Mouse (Mus musculus) MEL (cell line): Measurements from ENCODE around the gene Celsr2. TPM values are rescaled to one million over a fixed set of nuclear protein-coding genes. Genes with fewer than 3 reads are reported as not detected.

Source experiments
- DNase-seq: peaks from one replicate; pipeline ENCODE4 v3.0.0; 2011; ENCODE audit warnings: low read depth, low spot score
- H3K27ac ChIP-seq: 2 replicates; pipeline ENCODE4 v1.5.1; 2012; ENCODE audit warnings: low read depth, mild to moderate bottlenecking, control low read depth, low read length, moderate library complexity; ENCODE audit not compliant: control insufficient read depth
- H3K27me3 ChIP-seq, 2 experiments: fragments of 150-350 bp in 1 of 2; sonication (generic) in 1 of 2; 2 replicates each; pipeline ENCODE4 v1.6.1; 2012; ENCODE audit warnings: low read length in 2 of 2, mild to moderate bottlenecking in 2 of 2, improper control_type of control experiment in 1 of 2, moderate library complexity in 1 of 2; ENCODE audit not compliant: insufficient read depth in 2 of 2, control insufficient read depth in 1 of 2
- H3K36me3 ChIP-seq, 2 experiments: 2 replicates each; pipeline ENCODE4 v1.6.1; 2012 to 2014; ENCODE audit warnings: low read length in 2 of 2, improper control_type of control experiment in 1 of 2, inconsistent platforms in 1 of 2, mild to moderate bottlenecking in 1 of 2; ENCODE audit not compliant: insufficient read depth in 2 of 2, control insufficient read depth in 1 of 2
- H3K4me1 ChIP-seq, 2 experiments: fragments of 150-350 bp in 1 of 2; sonication (generic) in 1 of 2; 2 replicates each; pipeline ENCODE4 v1.6.1; 2012; ENCODE audit warnings: low read length in 2 of 2, improper control_type of control experiment in 1 of 2, mild to moderate bottlenecking in 1 of 2; ENCODE audit not compliant: insufficient read depth in 2 of 2, control insufficient read depth in 1 of 2
- H3K4me3 ChIP-seq, 2 experiments: fragments of 150-350 bp in 1 of 2; sonication (generic) in 1 of 2; 2 replicates each; pipeline ENCODE4 v1.5.1; 2012; ENCODE audit warnings: low read depth in 2 of 2, low read length in 2 of 2, mild to moderate bottlenecking in 2 of 2, moderate library complexity in 2 of 2, control low read depth in 1 of 2, improper control_type of control experiment in 1 of 2; ENCODE audit not compliant: control insufficient read depth in 1 of 2, insufficient read depth in 1 of 2
- H3K79me2 ChIP-seq: 2 replicates; pipeline ENCODE4 v1.6.1; 2012; ENCODE audit warnings: mild to moderate bottlenecking, low read length, moderate library complexity; ENCODE audit not compliant: control insufficient read depth, poor library complexity, insufficient read depth
- H3K9ac ChIP-seq: 2 replicates; pipeline ENCODE4 v1.6.1; 2012; ENCODE audit warnings: low read depth, mild to moderate bottlenecking, control low read depth, low read length, moderate library complexity; ENCODE audit not compliant: control insufficient read depth, poor library complexity, severe bottlenecking
- H3K9me3 ChIP-seq: fragments of 150-350 bp; sonication (generic); replicated peaks from 2 replicates; pipeline ENCODE4 v1.6.1; 2012; ENCODE audit warnings: mild to moderate bottlenecking, low read length, improper control_type of control experiment, moderate library complexity; ENCODE audit not compliant: insufficient read depth
- CHD1 ChIP-seq: IDR thresholded peaks from 2 replicates; pipeline ENCODE4 v1.6.1; 2012; ENCODE audit warnings: low read depth, mild to moderate bottlenecking, inconsistent platforms, low read length, improper control_type of control experiment
- CHD2 ChIP-seq: IDR thresholded peaks from 2 replicates; pipeline ENCODE4 v1.6.1; 2011; ENCODE audit warnings: low read length, improper control_type of control experiment
- CTCF ChIP-seq, 3 experiments: IDR thresholded peaks in 2 of 3; conservative IDR thresholded peaks in 1 of 3; 2 replicates each; pipeline ENCODE4 v1.5.1; 2011 to 2012; ENCODE audit warnings: low read length in 3 of 3, low read depth in 2 of 3, mild to moderate bottlenecking in 2 of 3, improper control_type of control experiment in 1 of 3, inconsistent platforms in 1 of 3, mixed read lengths in 1 of 3, moderate library complexity in 1 of 3; ENCODE audit not compliant: control insufficient read depth in 1 of 3, insufficient read depth in 1 of 3, poor library complexity in 1 of 3, severe bottlenecking in 1 of 3
- E2F4 ChIP-seq: IDR thresholded peaks from 2 replicates; pipeline ENCODE4 v1.6.1; 2011; ENCODE audit warnings: low read depth, low read length, improper control_type of control experiment, borderline replicate concordance
- ELF1 ChIP-seq: IDR thresholded peaks from 2 replicates; pipeline ENCODE4 v1.6.1; 2014; ENCODE audit warnings: low read depth, mild to moderate bottlenecking, inconsistent platforms, low read length, improper control_type of control experiment, moderate library complexity
- JUND ChIP-seq: IDR thresholded peaks from 2 replicates; pipeline ENCODE4 v1.6.1; 2011; ENCODE audit warnings: low read depth, mild to moderate bottlenecking, improper control_type of control experiment, low read length
- MAFK ChIP-seq: IDR thresholded peaks from 2 replicates; pipeline ENCODE4 v1.6.1; 2011; ENCODE audit warnings: low read depth, mild to moderate bottlenecking, low read length, improper control_type of control experiment, borderline replicate concordance
- MAZ ChIP-seq: IDR thresholded peaks from 2 replicates; pipeline ENCODE4 v1.6.1; 2012; ENCODE audit warnings: low read depth, mild to moderate bottlenecking, inconsistent platforms, low read length, improper control_type of control experiment
- MEF2A ChIP-seq: IDR thresholded peaks from 2 replicates; pipeline ENCODE4 v1.6.1; 2014; ENCODE audit warnings: low read depth, mild to moderate bottlenecking, inconsistent platforms, low read length, improper control_type of control experiment; ENCODE audit not compliant: poor library complexity, insufficient replicate concordance, severe bottlenecking; ENCODE audit errors: extremely low read depth
- MYC ChIP-seq: IDR thresholded peaks from 2 replicates; pipeline ENCODE4 v1.6.1; 2011; ENCODE audit warnings: low read depth, mild to moderate bottlenecking, low read length, improper control_type of control experiment, moderate library complexity
- NRF1 ChIP-seq: IDR thresholded peaks from 2 replicates; pipeline ENCODE4 v1.6.1; 2014; ENCODE audit warnings: low read depth, mild to moderate bottlenecking, inconsistent platforms, low read length, improper control_type of control experiment, moderate library complexity; ENCODE audit not compliant: poor library complexity, insufficient read depth, severe bottlenecking
- POLR2A ChIP-seq, 2 experiments: IDR thresholded peaks; 2 replicates each; pipeline ENCODE4 v1.6.1; 2011 to 2012; ENCODE audit warnings: low read length in 2 of 2, mild to moderate bottlenecking in 2 of 2, control low read depth in 1 of 2, improper control_type of control experiment in 1 of 2, low read depth in 1 of 2, moderate library complexity in 1 of 2; ENCODE audit not compliant: control insufficient read depth in 1 of 2, insufficient read depth in 1 of 2, poor library complexity in 1 of 2
- POLR2AphosphoS2 ChIP-seq: IDR thresholded peaks from 2 replicates; pipeline ENCODE4 v1.6.1; 2011; ENCODE audit warnings: low read length, improper control_type of control experiment
- SIN3A ChIP-seq: IDR thresholded peaks from 2 replicates; pipeline ENCODE4 v1.6.1; 2012; ENCODE audit warnings: low read length, improper control_type of control experiment, inconsistent platforms
- SMC3 ChIP-seq: IDR thresholded peaks from 2 replicates; pipeline ENCODE4 v1.6.1; 2011; ENCODE audit warnings: low read depth, low read length, improper control_type of control experiment
- TAL1 ChIP-seq: IDR thresholded peaks from 2 replicates; pipeline ENCODE4 v1.6.1; 2012; ENCODE audit warnings: mild to moderate bottlenecking, inconsistent platforms, low read length, moderate library complexity, mixed read lengths
- TBP ChIP-seq: IDR thresholded peaks from 2 replicates; pipeline ENCODE4 v1.8.0; 2011; ENCODE audit warnings: low read depth, low read length, improper control_type of control experiment
- UBTF ChIP-seq: IDR thresholded peaks from 2 replicates; pipeline ENCODE4 v1.6.1; 2012; ENCODE audit warnings: low read depth, mild to moderate bottlenecking, inconsistent platforms, low read length, improper control_type of control experiment, moderate library complexity, borderline replicate concordance; ENCODE audit not compliant: insufficient read depth
- USF1 ChIP-seq: IDR thresholded peaks from 2 replicates; pipeline ENCODE4 v1.6.1; 2014; ENCODE audit warnings: low read depth, mild to moderate bottlenecking, inconsistent platforms, low read length, improper control_type of control experiment, moderate library complexity
- USF2 ChIP-seq, 2 experiments: IDR thresholded peaks; 2 replicates each; pipeline ENCODE4 v1.6.1; 2011 to 2012; ENCODE audit warnings: improper control_type of control experiment in 2 of 2, low read length in 2 of 2, borderline replicate concordance in 1 of 2, inconsistent platforms in 1 of 2, low read depth in 1 of 2, mild to moderate bottlenecking in 1 of 2; ENCODE audit not compliant: insufficient read depth in 1 of 2
- ZC3H11A ChIP-seq: IDR thresholded peaks from 2 replicates; pipeline ENCODE4 v1.6.1; 2012; ENCODE audit warnings: low read depth, mild to moderate bottlenecking, inconsistent platforms, low read length, improper control_type of control experiment
- ZKSCAN1 ChIP-seq: IDR thresholded peaks from 2 replicates; pipeline ENCODE4 v1.6.1; 2012; ENCODE audit warnings: low read depth, mild to moderate bottlenecking, inconsistent platforms, low read length, improper control_type of control experiment, moderate library complexity
- ZNF384 ChIP-seq: IDR thresholded peaks from 2 replicates; pipeline ENCODE4 v1.6.1; 2012; ENCODE audit warnings: low read depth, mild to moderate bottlenecking, inconsistent platforms, low read length, improper control_type of control experiment
- polyA plus RNA-seq, 2 experiments: library from polyadenylated mRNA; stranded (reverse) in 1 of 2; unstranded in 1 of 2; fragments of >175 nt in 1 of 2; fragments of >200 nt in 1 of 2; gene quantifications; 2 replicates each; pipeline versions ENCODE4 v1.2.1 to v1.2.4; 2012; ENCODE audit warnings: low replicate concordance in 2 of 2, low read depth in 1 of 2; ENCODE audit not compliant: insufficient read length in 2 of 2, insufficient read depth in 1 of 2, missing spikeins in 1 of 2
- total RNA-seq: library from RNA; depleted of rRNA; stranded (reverse); fragments of 300-350 nt; gene quantifications from 2 replicates; pipeline ENCODE4 v1.2.3, GENCODE M21; 2012

Gene Celsr2
- total and polyA plus RNA-seq, 3 experiments = 0.04 TPM; not detected in 2

- Histone ChIP-seq H3K4me1 (no peaks in the 10 kb centered on the region), H3K9ac (no peak overlapping the region), H3K79me2 (no peaks in the 10 kb centered on the region), H3K9me3 (no peaks in the 10 kb centered on the region), H3K27ac (no peak overlapping the region), H3K4me3 (no peak overlapping the region), H3K36me3 (no peaks in the 10 kb centered on the region), H3K27me3 (peaks cover 3 to 4% of the 10 kb centered on the region in 2 experiments)
- TF ChIP-seq MAFK (no peak), USF1 (no peak), POLR2A (IDR thresholded peaks at IDR 0.05; ENCODE audit: control insufficient read depth in 1 of 2, insufficient read depth in 1 of 2, low read depth in 1 of 2, low read length in 2 of 2, poor library complexity in 1 of 2) (no peak)
- no peak for DNase-seq
These were observed 475 bp upstream of the Celsr2 start for GRCm38 (mm10) chr3:108415831-108416223.

GRCm38 (mm10) chr3:108413634-108414360 is 1.6 kb downstream of the Celsr2 start:
- Histone ChIP-seq H3K4me3 (no peak overlapping the region), H3K9ac (no peak overlapping the region), H3K4me1 (no peaks in the 10 kb centered on the region), H3K79me2 (no peaks in the 10 kb centered on the region), H3K27ac (no peak overlapping the region), H3K36me3 (no peaks in the 10 kb centered on the region), H3K27me3 (peaks cover 3 to 4% of the 10 kb centered on the region in 2 experiments), H3K9me3 (no peaks in the 10 kb centered on the region)
- DNase-seq = no peak
- no peak for TF ChIP-seq TBP
- TF ChIP-seq MYC = no peak
- TF ChIP-seq MAZ = no peak
- no peak for TF ChIP-seq TAL1
- no peak for TF ChIP-seq ELF1
- TF ChIP-seq MAFK = no peak
- no peak for TF ChIP-seq CTCF (IDR thresholded peaks at IDR 0.05 in 2 of 3, conservative IDR thresholded peaks at IDR 0.05 in 1 of 3; ENCODE audit: control insufficient read depth in 1 of 3, insufficient read depth in 1 of 3, low read depth in 2 of 3, low read length in 3 of 3, poor library complexity in 1 of 3, severe bottlenecking in 1 of 3)
- no peak for TF ChIP-seq CHD1

- TF ChIP-seq ZKSCAN1 = no peak
- no peak for TF ChIP-seq ZNF384
- no peak for TF ChIP-seq E2F4
- TF ChIP-seq TBP = no peak
- TF ChIP-seq USF1 = no peak
- TF ChIP-seq MEF2A = no peak
- no peak for TF ChIP-seq UBTF
- TF ChIP-seq ZC3H11A = no peak
- no peak for TF ChIP-seq SMC3
- no peak for TF ChIP-seq SIN3A
- no peak for TF ChIP-seq POLR2AphosphoS2
- no peak for TF ChIP-seq NRF1
- TF ChIP-seq POLR2A (IDR thresholded peaks at IDR 0.05; ENCODE audit: control insufficient read depth in 1 of 2, insufficient read depth in 1 of 2, low read depth in 1 of 2, low read length in 2 of 2, poor library complexity in 1 of 2) = no peak
- TF ChIP-seq MAFK = no peak
- TF ChIP-seq CHD2 = no peak
- TF ChIP-seq USF2 (IDR thresholded peaks at IDR 0.05; ENCODE audit: borderline replicate concordance in 1 of 2, insufficient read depth in 1 of 2, low read depth in 1 of 2, low read length in 2 of 2) = no peak
- no peak for TF ChIP-seq JUND
- no peak for TF ChIP-seq MAZ
- TF ChIP-seq, all 39 proteins: peak for 0
- no peak overlapping the region for H3K9ac ChIP-seq
- H3K79me2 ChIP-seq = no peaks in the 10 kb centered on the region
- DNase-seq = no peak
- H3K4me3 ChIP-seq = no peak overlapping the region
- H3K36me3 ChIP-seq = no peaks in the 10 kb centered on the region
- no peaks in the 10 kb centered on the region; a peak in 2 of 4 replicates for H3K27me3 ChIP-seq
- H3K9me3 ChIP-seq = no peaks in the 10 kb centered on the region
- H3K4me1 ChIP-seq = no peaks in the 10 kb centered on the region
- H3K27ac ChIP-seq = no peak overlapping the region
These were observed 3.6 kb downstream of the Celsr2 start for GRCm38 (mm10) chr3:108411754-108412121.
